Mouse (Mus musculus) midbrain, embryonic 11.5 days (tissue): ENCODE measurements around the gene Sema3a. TPM values are rescaled to one million over a fixed set of nuclear protein-coding genes. Genes with fewer than 3 reads are reported as not detected.
"Not testable (repeated sequence)": the region's sequence is repeated elsewhere in the genome, so short reads cannot be mapped to it uniquely, and the experiment has no call there.

Experiments used
- ATAC-seq: fragments of 200-750 bp; cut with Nextera tagmentation; 2 replicates; pipeline ENCODE4 v1.8.0; 2017; ENCODE audit warnings: moderate TSS enrichment, moderate library complexity; ENCODE audit not compliant: low FRiP score
- DNase-seq: peaks from one replicate; pipeline ENCODE4 v3.0.0; 2015; ENCODE audit warnings: low spot score; ENCODE audit errors: missing footprints
- H3K27ac ChIP-seq: fragments of 300-500 bp; sonication (generic); 2 replicates; pipeline ENCODE4 v1.5.1; 2014; ENCODE audit warnings: low read depth, low read length
- H3K27me3 ChIP-seq: fragments of 300-500 bp; sonication (generic); 2 replicates; pipeline ENCODE4 v1.6.1; 2014; ENCODE audit warnings: mild to moderate bottlenecking, low read length, moderate library complexity, mixed read lengths; ENCODE audit not compliant: control insufficient read depth, insufficient read depth
- H3K36me3 ChIP-seq: fragments of 300-500 bp; sonication (generic); 2 replicates; pipeline ENCODE4 v1.6.1; 2014; ENCODE audit warnings: mild to moderate bottlenecking, low read length, moderate library complexity, mixed read lengths; ENCODE audit not compliant: control insufficient read depth, insufficient read depth
- H3K4me1 ChIP-seq: fragments of 300-500 bp; sonication (generic); 2 replicates; pipeline ENCODE4 v1.6.1; 2014; ENCODE audit warnings: low read length; ENCODE audit not compliant: control insufficient read depth, insufficient read depth
- H3K4me2 ChIP-seq: fragments of 300-500 bp; sonication (generic); 2 replicates; pipeline ENCODE4 v1.6.1; 2014; ENCODE audit warnings: mild to moderate bottlenecking, moderate library complexity
- H3K4me3 ChIP-seq: fragments of 300-500 bp; sonication (generic); 2 replicates; pipeline ENCODE4 v1.5.1; 2014; ENCODE audit warnings: low read depth, low read length
- H3K9ac ChIP-seq: fragments of 300-500 bp; sonication (generic); 2 replicates; pipeline ENCODE4 v1.6.1; 2014; ENCODE audit warnings: low read length
- H3K9me3 ChIP-seq: fragments of 300-500 bp; sonication (generic); 2 replicates; pipeline ENCODE4 v1.6.1; 2016; ENCODE audit warnings: low read length; ENCODE audit not compliant: control insufficient read depth
- WGBS: fragments of 180-500 bp; shearing (Covaris S2); extraction: QIAGEN DNeasy Blood & Tissue Kit; methylation state at CpG from one replicate; pipeline ENCODE4 v1.1.7; 2014; 5-methylcytosine and 5-hydroxymethylcytosine counted together
- polyA plus RNA-seq: library from polyadenylated mRNA; unstranded; fragments of >200 nt; fragmentation: Nextera tagmentation; extraction: Ambion mirVana; gene quantifications from 2 replicates; pipeline ENCODE4 v1.2.1, GENCODE M21; 2014

Gene Sema3a
- polyA plus RNA-seq, 1 experiment from 2014 or later: 10.4 TPM

DNA sequence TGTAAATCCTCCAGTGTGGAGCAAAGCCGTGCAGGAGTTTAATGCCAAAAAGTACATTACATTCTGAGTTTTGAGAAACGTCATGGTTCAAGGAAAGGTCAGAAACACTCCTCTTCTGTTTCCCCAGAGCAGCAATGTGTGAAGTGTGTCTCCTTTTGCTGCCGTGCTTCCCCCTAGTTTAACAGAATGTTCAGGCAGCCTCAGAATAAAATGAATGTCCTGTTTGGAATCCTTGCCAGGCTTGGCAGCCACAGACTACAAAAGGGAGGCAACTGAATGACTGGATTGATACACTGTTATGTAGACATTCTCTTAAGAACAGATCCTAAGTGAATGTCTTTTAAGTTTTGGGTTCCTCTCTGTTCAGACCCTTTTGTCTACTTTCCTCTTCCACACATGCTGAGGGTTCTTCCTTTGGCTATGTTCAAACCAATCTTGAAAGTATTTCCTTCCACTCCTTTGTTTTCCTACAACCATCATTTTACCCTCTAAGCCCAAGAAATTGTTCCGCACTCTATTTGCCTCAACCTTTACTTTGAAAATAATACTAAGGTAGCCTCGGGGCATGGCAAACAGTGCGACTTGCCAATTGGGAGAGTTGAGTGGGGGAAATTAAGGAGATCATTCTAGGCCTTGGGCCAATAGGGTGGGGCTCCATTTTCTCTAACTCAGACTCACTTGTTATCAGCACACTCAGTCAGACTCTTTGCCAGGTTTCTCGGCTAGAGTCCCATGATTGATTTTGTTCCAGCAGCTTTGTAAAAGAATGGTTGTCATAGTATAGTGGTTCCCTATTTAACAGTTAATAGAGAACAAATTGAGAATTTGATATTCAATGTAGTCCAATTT, 345.1 kb downstream of the Sema3a start:
- no peaks in the 10 kb centered on the region for H3K27me3 ChIP-seq
- H3K4me2 ChIP-seq: no peak overlapping the region
- H3K4me3 ChIP-seq: no peak overlapping the region
- ATAC-seq (no peak), DNase-seq (no peak)
- 82% methylated on average over 7 of the region's 7 CpGs for WGBS
- H3K9me3 ChIP-seq: no peaks in the 10 kb centered on the region
- no peak overlapping the region for H3K9ac ChIP-seq
- H3K36me3 ChIP-seq: no peaks in the 10 kb centered on the region
- no peak overlapping the region for H3K27ac ChIP-seq
- H3K4me1 ChIP-seq: no peaks in the 10 kb centered on the region

DNA sequence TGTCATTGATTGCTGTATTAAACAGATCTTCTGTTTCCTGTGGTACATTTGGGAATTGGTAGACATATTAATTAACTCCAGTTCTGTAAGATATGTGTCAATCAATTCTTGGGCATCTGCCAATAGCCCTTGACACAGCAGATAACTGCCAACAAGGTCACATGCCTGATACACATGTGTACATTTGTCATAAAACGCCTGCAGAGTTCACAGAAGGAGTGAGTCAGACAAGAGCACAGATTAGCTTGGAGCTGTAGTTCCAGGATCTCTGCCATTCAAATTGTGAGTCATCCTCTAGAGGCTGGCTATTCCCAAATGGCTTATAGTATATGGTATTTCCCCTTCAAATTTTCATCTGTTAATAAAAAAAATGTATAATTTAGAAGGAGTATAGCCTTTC, 352.4 kb downstream of the Sema3a start:
- no peak overlapping the region for H3K4me3 ChIP-seq
- H3K9ac ChIP-seq: no peak overlapping the region
- H3K4me1 ChIP-seq: no peaks in the 10 kb centered on the region
- WGBS: 68% methylated on average over 1 of the region's 1 CpGs
- H3K9me3 ChIP-seq: no peaks in the 10 kb centered on the region
- DNase-seq (no peak), ATAC-seq (0 out of 2 replicates have a peak, but pooled peaks have one; percentile 30)
- no peaks in the 10 kb centered on the region for H3K27me3 ChIP-seq
- no peak overlapping the region for H3K27ac ChIP-seq
- no peaks in the 10 kb centered on the region for H3K36me3 ChIP-seq
- no peak overlapping the region for H3K4me2 ChIP-seq

DNA sequence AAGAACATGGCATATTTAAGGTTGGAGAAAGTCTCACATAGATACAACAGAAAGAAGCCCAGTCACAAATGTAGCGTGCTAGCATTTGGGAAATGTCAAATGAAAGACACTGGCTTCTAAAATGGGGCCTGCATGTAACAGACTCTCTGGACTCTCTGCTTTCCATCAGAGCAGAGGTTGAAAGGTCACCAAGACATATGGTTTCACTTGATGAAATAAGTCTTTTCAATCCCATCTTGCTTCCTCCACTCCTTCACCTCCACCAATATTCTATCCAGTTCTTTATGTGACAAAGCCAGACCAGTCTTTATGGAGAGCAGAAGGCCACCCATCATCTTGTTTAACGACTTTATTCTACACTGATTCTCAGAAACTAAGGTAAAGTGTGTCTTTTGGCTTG, 363.5 kb downstream of the Sema3a start:
- ATAC-seq (no peak), DNase-seq (no peak)
- Histone ChIP-seq H3K9me3 (no peaks in the 10 kb centered on the region), H3K36me3 (no peaks in the 10 kb centered on the region), H3K27me3 (no peaks in the 10 kb centered on the region), H3K4me3 (no peak overlapping the region), H3K27ac (no peak overlapping the region), H3K4me1 (no peaks in the 10 kb centered on the region), H3K4me2 (no peak overlapping the region), H3K9ac (no peak overlapping the region)
- WGBS: 69% methylated on average over 2 of the region's 2 CpGs

DNA sequence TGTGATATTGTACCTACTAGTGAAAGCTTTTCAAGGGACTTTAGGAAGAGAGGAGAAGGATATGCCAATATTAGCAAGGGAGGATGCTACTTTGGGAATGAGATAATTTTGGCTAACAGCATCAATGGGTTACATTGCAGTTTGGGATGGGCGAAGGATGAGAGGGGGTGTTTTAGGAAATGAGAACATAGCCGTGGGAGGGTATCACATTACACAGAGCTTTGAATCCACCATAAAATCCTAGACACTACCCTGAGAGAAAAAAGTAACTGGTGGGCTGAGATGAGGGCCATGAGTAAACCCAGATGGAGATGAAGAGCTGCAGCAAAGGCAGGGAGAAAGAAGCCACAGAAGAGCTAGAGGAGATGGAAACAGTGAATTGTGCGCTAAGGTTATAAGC, 370.8 kb downstream of the Sema3a start:
- not testable (repeated sequence) for H3K4me2 ChIP-seq, H3K27me3 ChIP-seq, H3K9ac ChIP-seq, H3K36me3 ChIP-seq, H3K27ac ChIP-seq, DNase-seq, H3K4me1 ChIP-seq, H3K9me3 ChIP-seq, H3K4me3 ChIP-seq, ATAC-seq
- 90% methylated on average over 3 of the region's 3 CpGs for WGBS

DNA sequence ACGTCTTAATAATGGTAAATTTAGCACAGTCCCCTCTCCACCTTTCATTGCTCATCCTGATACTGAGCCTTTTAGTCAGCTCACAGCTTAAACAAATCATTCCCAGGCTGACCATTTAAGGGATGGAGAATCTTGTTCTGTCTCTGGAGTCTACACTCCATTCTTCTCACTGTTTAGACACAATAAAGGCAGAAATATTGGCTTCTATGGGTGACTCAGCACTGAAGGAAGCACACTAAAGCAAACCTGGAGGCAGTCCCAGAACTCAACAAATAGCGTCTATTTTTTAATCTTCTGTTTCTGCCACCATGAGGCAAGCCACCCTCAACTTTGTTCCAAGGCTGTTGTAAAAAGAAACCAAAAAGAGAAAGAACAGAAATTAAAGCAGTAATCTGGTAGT, 374.6 kb downstream of the Sema3a start:
- no peak for ATAC-seq
- H3K27ac ChIP-seq: no peak overlapping the region
- no peaks in the 10 kb centered on the region for H3K4me1 ChIP-seq
- 80% methylated on average over 2 of the region's 2 CpGs for WGBS
- no peaks in the 10 kb centered on the region for H3K36me3 ChIP-seq
- H3K27me3 ChIP-seq: no peaks in the 10 kb centered on the region
- no peaks in the 10 kb centered on the region for H3K9me3 ChIP-seq
- H3K4me3 ChIP-seq: no peak overlapping the region
- no peak overlapping the region for H3K9ac ChIP-seq
- no peak for DNase-seq
- H3K4me2 ChIP-seq: no peak overlapping the region

DNA sequence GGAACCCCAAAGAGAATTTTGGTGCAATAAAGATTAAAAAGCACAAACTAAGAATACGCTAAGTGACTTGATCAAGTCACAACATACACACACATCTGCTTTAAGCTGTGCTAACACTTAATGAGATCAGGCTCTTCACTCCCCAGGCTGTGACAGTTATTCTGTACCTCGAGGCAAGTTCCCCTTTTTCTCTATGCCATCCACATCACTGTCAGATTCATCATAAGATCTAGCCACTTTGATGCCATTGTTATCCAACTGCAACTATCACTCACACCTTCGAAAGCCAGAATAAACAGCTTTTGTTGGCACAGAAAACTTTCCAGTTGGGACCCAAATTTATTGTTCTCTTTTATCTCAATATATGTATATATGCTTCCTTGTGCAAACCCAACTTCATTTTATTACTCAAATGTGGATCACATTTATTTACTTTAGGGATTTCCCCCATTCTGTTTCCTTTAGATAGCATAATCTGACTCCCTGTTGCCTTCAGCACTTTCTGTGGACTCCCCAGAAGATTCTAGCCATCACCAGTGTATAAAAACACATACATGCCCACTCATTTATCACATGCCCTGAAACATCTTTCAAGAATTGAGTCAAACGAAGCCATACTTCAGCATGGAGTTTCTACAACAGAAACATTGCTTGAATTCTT, 380.8 kb downstream of the Sema3a start:
- peaks cover 1% of the 10 kb centered on the region for H3K27me3 ChIP-seq
- H3K27ac ChIP-seq: no peak overlapping the region
- WGBS: 72% methylated on average over 4 of the region's 4 CpGs
- H3K36me3 ChIP-seq: no peaks in the 10 kb centered on the region
- H3K4me2 ChIP-seq: no peak overlapping the region
- H3K4me3 ChIP-seq: no peak overlapping the region
- H3K4me1 ChIP-seq: no peaks in the 10 kb centered on the region
- H3K9me3 ChIP-seq: no peaks in the 10 kb centered on the region
- DNase-seq: peak; percentile 72
- ATAC-seq: no peak
- no peak overlapping the region for H3K9ac ChIP-seq

DNA sequence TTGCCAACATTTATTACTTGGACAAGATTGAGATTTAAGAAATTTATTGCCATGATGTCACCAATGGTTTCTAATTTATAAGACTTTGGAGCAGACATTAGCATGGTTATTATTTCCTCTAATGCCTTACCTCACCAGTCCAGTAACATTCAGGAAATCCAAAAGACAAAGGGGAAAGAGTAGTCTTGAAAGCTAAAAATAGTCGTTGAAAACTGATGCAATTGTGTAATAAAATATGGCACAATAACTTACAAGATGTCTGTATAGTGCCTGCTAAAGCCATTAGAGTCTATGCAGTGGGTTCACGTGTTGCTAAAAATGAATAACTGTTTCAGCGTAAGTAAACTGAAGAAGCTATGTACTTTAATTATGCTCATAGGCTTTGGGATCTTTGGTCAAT, 383.9 kb downstream of the Sema3a start:
- H3K9ac ChIP-seq: no peak overlapping the region
- H3K27ac ChIP-seq: no peak overlapping the region
- no peaks in the 10 kb centered on the region for H3K4me1 ChIP-seq
- no peaks in the 10 kb centered on the region for H3K9me3 ChIP-seq
- WGBS: 85% methylated on average over 3 of the region's 3 CpGs
- no peak for ATAC-seq
- no peak overlapping the region for H3K4me3 ChIP-seq
- no peak overlapping the region for H3K4me2 ChIP-seq
- DNase-seq: peak; percentile 78
- peaks cover 5% of the 10 kb centered on the region for H3K27me3 ChIP-seq
- no peaks in the 10 kb centered on the region for H3K36me3 ChIP-seq

DNA sequence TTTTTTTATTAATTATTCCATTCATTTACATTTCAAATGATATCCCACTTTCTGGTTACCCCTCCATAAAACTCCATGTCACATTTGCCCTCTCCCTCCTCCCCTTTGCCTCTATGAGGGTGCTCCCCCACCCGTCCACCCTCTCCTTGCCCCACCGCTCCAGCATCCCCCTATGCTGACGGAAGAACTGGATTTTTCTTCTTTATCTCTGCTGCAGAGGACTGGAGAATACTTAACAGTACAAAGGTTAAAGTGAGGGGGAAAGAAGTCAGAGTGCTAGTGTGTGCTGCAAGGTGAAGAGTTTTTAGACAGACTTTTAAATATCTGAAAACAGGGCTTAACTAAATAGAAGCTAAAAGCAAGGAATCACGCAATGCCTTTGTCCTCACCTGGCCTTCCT, 391.8 kb downstream of the Sema3a start:
- DNase-seq (peak; percentile 73), ATAC-seq (no peak)
- Histone ChIP-seq H3K9me3 (no peaks in the 10 kb centered on the region), H3K4me2 (no peak overlapping the region), H3K27ac (no peak overlapping the region), H3K4me3 (no peak overlapping the region), H3K9ac (no peak overlapping the region), H3K4me1 (no peaks in the 10 kb centered on the region), H3K36me3 (no peaks in the 10 kb centered on the region), H3K27me3 (peaks cover 55% of the 10 kb centered on the region)
- 92% methylated on average over 4 of the region's 4 CpGs for WGBS

DNA sequence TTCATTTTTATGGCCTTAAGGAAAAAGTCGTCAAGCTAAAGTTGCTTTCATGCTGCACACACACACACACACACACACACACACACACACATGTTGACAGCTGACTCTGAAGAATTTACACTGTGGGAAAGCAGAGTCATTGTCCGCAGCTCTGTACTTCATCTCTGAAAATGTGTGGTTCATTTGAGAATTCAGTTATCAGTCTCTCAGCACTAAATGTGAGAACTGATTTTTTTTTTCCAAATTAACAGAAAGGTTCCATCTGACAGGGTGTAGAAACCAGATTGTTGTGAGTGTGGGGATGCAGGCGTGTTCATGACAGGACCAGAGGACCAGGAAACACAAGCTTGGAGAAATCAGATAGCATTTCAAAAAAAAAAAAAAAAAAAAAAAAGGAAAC, 400.4 kb downstream of the Sema3a start:
- no peak overlapping the region for H3K4me3 ChIP-seq
- WGBS: 67% methylated on average over 3 of the region's 3 CpGs
- H3K4me1 ChIP-seq: no peaks in the 10 kb centered on the region
- H3K4me2 ChIP-seq: no peak overlapping the region
- DNase-seq (no peak), ATAC-seq (no peak)
- H3K9ac ChIP-seq: no peak overlapping the region
- no peaks in the 10 kb centered on the region for H3K36me3 ChIP-seq
- no peak overlapping the region for H3K27ac ChIP-seq
- peaks cover 64% of the 10 kb centered on the region for H3K27me3 ChIP-seq
- H3K9me3 ChIP-seq: no peaks in the 10 kb centered on the region
